Mouse (Mus musculus) thymus, postnatal 25 days (tissue): ENCODE data around the gene Susd2.

Experiments used
- DNase-seq: peaks from one replicate; pipeline ENCODE4 v3.0.0; 2022

The Susd2 gene

GRCm38 (mm10) chr10:75643741-75644343, at the start of gene Susd2:
TSS of gene Susd2 (minus strand) at chr10:75644008.
- peak; percentile 68 for DNase-seq

GRCm38 (mm10) chr10:75688598-75688997, 44.8 kb upstream of the Susd2 start:
- DNase-seq: no peak

GRCm38 (mm10) chr10:75686724-75687123, 42.9 kb upstream of the Susd2 start:
- no peak for DNase-seq

GRCm38 (mm10) chr10:75684035-75685004, 40.5 kb upstream of the Susd2 start:
- no peak for DNase-seq

- no peak for DNase-seq
Measured at GRCm38 (mm10) chr10:75680574-75681001, 36.8 kb upstream of the Susd2 start.

GRCm38 (mm10) chr10:75679204-75679603, 35.4 kb upstream of the Susd2 start:
- no peak for DNase-seq

- no peak for DNase-seq
Measured at GRCm38 (mm10) chr10:75677989-75678388, 34.2 kb upstream of the Susd2 start.

GRCm38 (mm10) chr10:75677571-75677970, 33.8 kb upstream of the Susd2 start:
- DNase-seq: no peak

GRCm38 (mm10) chr10:75676819-75677565, 33.2 kb upstream of the Susd2 start:
- no peak for DNase-seq

- no peak for DNase-seq
Measured at GRCm38 (mm10) chr10:75676286-75676685, 32.5 kb upstream of the Susd2 start.

- DNase-seq: no peak
Measured at GRCm38 (mm10) chr10:75675594-75675993, 31.8 kb upstream of the Susd2 start.

- DNase-seq: no peak
Measured at GRCm38 (mm10) chr10:75669936-75670335, 26.1 kb upstream of the Susd2 start.

GRCm38 (mm10) chr10:75667911-75668270, 24.1 kb upstream of the Susd2 start:
- no peak for DNase-seq

GRCm38 (mm10) chr10:75667115-75667910, 23.5 kb upstream of the Susd2 start:
- peak; percentile 82 for DNase-seq

GRCm38 (mm10) chr10:75666451-75667030, 22.7 kb upstream of the Susd2 start:
- DNase-seq: peak; percentile 28

- no peak for DNase-seq
Measured at GRCm38 (mm10) chr10:75664673-75665270, 21.0 kb upstream of the Susd2 start.

- DNase-seq: no peak
Measured at GRCm38 (mm10) chr10:75662575-75662974, 18.8 kb upstream of the Susd2 start.

GRCm38 (mm10) chr10:75661876-75662275, 18.1 kb upstream of the Susd2 start:
- DNase-seq: no peak

- no peak for DNase-seq
Measured at GRCm38 (mm10) chr10:75661381-75661780, 17.6 kb upstream of the Susd2 start.

- no peak for DNase-seq
Measured at GRCm38 (mm10) chr10:75657772-75658171, 14.0 kb upstream of the Susd2 start.

- no peak for DNase-seq
Measured at GRCm38 (mm10) chr10:75657165-75657564, 13.4 kb upstream of the Susd2 start.

GRCm38 (mm10) chr10:75654053-75654452, 10.2 kb upstream of the Susd2 start:
- DNase-seq: no peak
